Mouse (Mus musculus) lung, embryonic 14.5 days (tissue): Measurements from ENCODE around the gene Grik3. TPM values are rescaled to one million over a fixed set of nuclear protein-coding genes. Genes with fewer than 3 reads are reported as not detected.

Experiments
- ATAC-seq: fragments of 200-750 bp; cut with Nextera tagmentation; 2 replicates; pipeline ENCODE4 v1.8.0; 2017; ENCODE audit warnings: mild to moderate bottlenecking, moderate TSS enrichment, moderate library complexity; ENCODE audit not compliant: insufficient read depth
- DNase-seq: peaks from one replicate; pipeline ENCODE4 v3.0.0-alpha.2; 2015
- H3K27ac ChIP-seq: fragments of 300-500 bp; sonication (generic); 2 replicates; pipeline ENCODE4 v1.5.1; 2014; ENCODE audit warnings: low read depth, mild to moderate bottlenecking, moderate library complexity
- H3K27me3 ChIP-seq: fragments of 300-500 bp; sonication (generic); 2 replicates; pipeline ENCODE4 v1.6.1; 2014; ENCODE audit warnings: low read length, control low read depth; ENCODE audit not compliant: insufficient read depth
- H3K36me3 ChIP-seq: fragments of 300-500 bp; sonication (generic); 2 replicates; pipeline ENCODE4 v1.6.1; 2014; ENCODE audit warnings: control low read depth; ENCODE audit not compliant: insufficient read depth
- H3K4me1 ChIP-seq: fragments of 300-500 bp; sonication (generic); 2 replicates; pipeline ENCODE4 v1.6.1; 2014; ENCODE audit warnings: antibody characterized with exemption, control low read depth; ENCODE audit not compliant: insufficient read depth
- H3K4me2 ChIP-seq: fragments of 300-500 bp; sonication (generic); 2 replicates; pipeline ENCODE4 v1.6.1; 2014; ENCODE audit warnings: mild to moderate bottlenecking
- H3K4me3 ChIP-seq: fragments of 300-500 bp; sonication (generic); 2 replicates; pipeline ENCODE4 v1.5.1; 2014; ENCODE audit warnings: low read depth, low read length
- H3K9ac ChIP-seq: fragments of 300-500 bp; sonication (generic); 2 replicates; pipeline ENCODE4 v1.6.1; 2014
- H3K9me3 ChIP-seq: fragments of 300-500 bp; sonication (generic); 2 replicates; pipeline ENCODE4 v1.6.1; 2016; ENCODE audit warnings: low read depth, low read length, control low read depth
- CTCF ChIP-seq: IDR thresholded peaks from 2 replicates; pipeline ENCODE4 v1.5.1; 2016; ENCODE audit warnings: antibody characterized with exemption, low read depth
- WGBS: fragments of 180-500 bp; shearing (Covaris S2); extraction: QIAGEN DNeasy Blood & Tissue Kit; methylation state at CpG from one replicate; pipeline ENCODE4 v1.1.7; 2014; 5-methylcytosine and 5-hydroxymethylcytosine counted together
- polyA plus RNA-seq: library from polyadenylated mRNA; unstranded; fragments of >200 nt; fragmentation: Nextera tagmentation; extraction: Ambion mirVana; gene quantifications from 2 replicates; pipeline ENCODE4 v1.2.1, GENCODE M21; 2014

Gene Grik3
- polyA plus RNA-seq, 1 experiment from 2014 or later = not detected

GRCm38 (mm10) chr4:125485416-125486239 is 4.9 kb upstream of the Grik3 start:
- H3K4me1 ChIP-seq = no peaks in the 10 kb centered on the region
- no peak for DNase-seq
- 39% methylated on average over 15 of the region's 15 CpGs for WGBS
- no peak overlapping the region for H3K4me2 ChIP-seq
- no peak for TF ChIP-seq CTCF
- no peaks in the 10 kb centered on the region for H3K9me3 ChIP-seq
- no peaks in the 10 kb centered on the region for H3K36me3 ChIP-seq
- H3K9ac ChIP-seq = no peak overlapping the region
- no peak overlapping the region for H3K4me3 ChIP-seq
- H3K27ac ChIP-seq = no peak overlapping the region
- peaks cover 84% of the 10 kb centered on the region for H3K27me3 ChIP-seq
- no peak for ATAC-seq

- ATAC-seq (no peak), DNase-seq (peak; percentile 11)
- Histone ChIP-seq H3K27ac (no peak overlapping the region), H3K4me2 (no peak overlapping the region), H3K4me3 (no peak overlapping the region), H3K36me3 (no peaks in the 10 kb centered on the region), H3K9me3 (no peaks in the 10 kb centered on the region), H3K9ac (no peak overlapping the region), H3K4me1 (no peaks in the 10 kb centered on the region), H3K27me3 (peaks cover 84% of the 10 kb centered on the region)
- WGBS = 2% methylated on average over 13 of the region's 13 CpGs
- TF ChIP-seq CTCF = 0 out of 2 replicates have a peak, but pooled peaks have one; percentile 6
These were observed 3.9 kb upstream of the Grik3 start for GRCm38 (mm10) chr4:125486616-125487015.

- H3K9ac ChIP-seq = no peak overlapping the region
- TF ChIP-seq CTCF = no peak
- no peak overlapping the region for H3K27ac ChIP-seq
- DNase-seq (no peak), ATAC-seq (no peak)
- no peak overlapping the region for H3K4me3 ChIP-seq
- no peaks in the 10 kb centered on the region for H3K9me3 ChIP-seq
- 5% methylated on average over 7 of the region's 7 CpGs for WGBS
- H3K36me3 ChIP-seq = no peaks in the 10 kb centered on the region
- peaks cover 88% of the 10 kb centered on the region for H3K27me3 ChIP-seq
- H3K4me1 ChIP-seq = no peaks in the 10 kb centered on the region
- H3K4me2 ChIP-seq = no peak overlapping the region
These were observed 3.5 kb upstream of the Grik3 start for GRCm38 (mm10) chr4:125487031-125487430.

GRCm38 (mm10) chr4:125488796-125489637 is 1.5 kb upstream of the Grik3 start:
- no peak for TF ChIP-seq CTCF
- WGBS = 2% methylated on average over 26 of the region's 26 CpGs
- Histone ChIP-seq H3K4me3 (no peak overlapping the region), H3K27ac (no peak overlapping the region), H3K9ac (no peak overlapping the region), H3K4me1 (no peaks in the 10 kb centered on the region), H3K36me3 (no peaks in the 10 kb centered on the region), H3K27me3 (peaks cover 100% of the 10 kb centered on the region), H3K4me2 (no peak overlapping the region), H3K9me3 (no peaks in the 10 kb centered on the region)
- no peak for DNase-seq
- no peak for ATAC-seq

GRCm38 (mm10) chr4:125489901-125490590 is 454 bp upstream of the Grik3 start:
- H3K9ac ChIP-seq = no peak overlapping the region
- no peaks in the 10 kb centered on the region for H3K36me3 ChIP-seq
- under 1% methylated on average over 67 of the region's 81 CpGs for WGBS
- ATAC-seq (peak; percentile 74; the same call in 1 of the 2 replicates), DNase-seq (peak; percentile 61)
- H3K4me1 ChIP-seq = no peaks in the 10 kb centered on the region
- H3K4me2 ChIP-seq = peak overlapping the region; percentile 48
- H3K27ac ChIP-seq = no peak overlapping the region
- TF ChIP-seq CTCF = no peak
- H3K4me3 ChIP-seq = peak overlapping the region; percentile 15
- H3K9me3 ChIP-seq = no peaks in the 10 kb centered on the region
- H3K27me3 ChIP-seq = peaks cover 100% of the 10 kb centered on the region

GRCm38 (mm10) chr4:125491505-125492121 is 1.1 kb downstream of the Grik3 start:
- Histone ChIP-seq H3K4me1 (no peaks in the 10 kb centered on the region), H3K9ac (no peak overlapping the region), H3K27ac (no peak overlapping the region), H3K27me3 (peaks cover 98% of the 10 kb centered on the region), H3K4me3 (no peak overlapping the region), H3K4me2 (no peak overlapping the region), H3K36me3 (no peaks in the 10 kb centered on the region), H3K9me3 (no peaks in the 10 kb centered on the region)
- no peak for TF ChIP-seq CTCF
- DNase-seq = no peak
- WGBS = under 1% methylated on average over 42 of the region's 42 CpGs
- ATAC-seq = no peak
